Mouse (Mus musculus) left cerebral cortex, postnatal 10 days (tissue): ENCODE measurements around the gene Serpinb11. TPM values are rescaled to one million over a fixed set of nuclear protein-coding genes. Genes with fewer than 3 reads are reported as not detected.

Source experiments
- DNase-seq, 2 experiments: peaks; one replicate each; pipeline ENCODE4 v3.0.0; 2021 to 2022; ENCODE audit warnings: low spot score in 2 of 2, mixed read lengths in 1 of 2; ENCODE audit errors: extremely low spot score in 1 of 2
- intact Hi-C: fragments of 180-260 bp; cut with DNase I; formaldehyde crosslinking; loops from one replicate; pipeline ENCODE4 v1.15.1; 2025
- total RNA-seq, 2 experiments: library from RNA; stranded (reverse); gene quantifications; 2 replicates each; pipeline ENCODE4 v1.2.3; 2021

Serpinb11 gene
- not detected for total RNA-seq

DNA sequence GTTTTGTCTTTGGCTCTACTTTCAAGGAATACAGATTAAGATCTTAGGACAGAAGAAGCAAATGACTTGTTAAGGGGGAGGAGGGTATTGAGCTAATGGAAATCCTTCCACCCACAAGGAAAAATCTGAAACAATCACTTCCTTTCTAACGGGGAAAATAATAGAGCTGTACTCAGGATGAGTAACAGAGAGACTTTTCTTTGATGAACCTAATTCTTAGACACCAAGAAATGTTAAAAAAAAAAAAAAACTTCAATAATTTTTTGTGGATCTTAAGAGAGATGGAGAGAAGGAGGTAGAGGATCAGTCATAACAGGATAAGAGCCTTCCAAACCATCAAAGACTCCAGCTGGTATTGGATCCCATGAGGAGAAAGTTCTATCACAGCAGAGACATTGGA, at the start of gene Serpinb11:
TSS of gene Serpinb11 (plus strand) at position 301 of the 400 bp plus-strand sequence.
- intact Hi-C loops, result no loop called here
- DNase-seq, result no peak

DNA sequence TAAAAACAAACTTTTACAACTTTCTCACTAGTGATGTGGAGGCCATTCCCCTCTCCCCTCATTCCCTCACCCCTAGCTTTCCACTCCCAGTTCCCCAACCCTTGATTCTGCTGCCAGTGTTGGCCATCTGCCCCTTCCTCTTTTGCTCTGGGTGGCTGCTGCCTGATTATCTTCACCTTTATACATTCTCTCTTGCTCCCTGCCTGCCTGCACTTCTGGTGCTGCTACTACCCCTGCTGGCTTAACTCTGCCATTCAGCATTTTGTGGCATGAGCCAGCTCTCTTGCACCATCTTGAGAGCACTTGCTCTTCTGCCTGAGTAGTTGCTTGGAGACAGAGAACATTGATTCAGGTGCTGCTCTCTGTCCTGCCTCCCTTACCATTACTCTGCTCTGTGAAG, 15.0 kb upstream of the Serpinb11 start:
- no peak for DNase-seq
- intact Hi-C loops, result no loop called here

DNA sequence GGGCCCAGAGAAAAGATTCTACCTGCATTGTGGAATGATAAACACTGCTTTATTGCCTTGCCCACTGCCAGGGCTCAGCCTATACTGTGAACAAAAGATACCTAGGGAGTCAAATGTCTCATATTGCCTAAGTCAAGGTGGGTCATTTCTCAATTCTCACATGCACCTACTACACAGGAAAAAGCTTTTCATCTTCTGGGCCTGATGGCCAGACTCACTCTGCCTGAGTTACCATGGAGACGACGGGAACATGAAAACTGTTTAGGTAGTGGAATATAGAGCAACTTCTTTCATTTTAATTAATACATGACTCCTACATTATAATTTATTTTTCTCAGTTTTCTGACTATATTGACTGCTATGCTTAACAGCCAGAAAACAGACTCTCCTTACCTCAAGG, 14.2 kb upstream of the Serpinb11 start:
- intact Hi-C loops, result no loop called here
- no peak for DNase-seq

DNA sequence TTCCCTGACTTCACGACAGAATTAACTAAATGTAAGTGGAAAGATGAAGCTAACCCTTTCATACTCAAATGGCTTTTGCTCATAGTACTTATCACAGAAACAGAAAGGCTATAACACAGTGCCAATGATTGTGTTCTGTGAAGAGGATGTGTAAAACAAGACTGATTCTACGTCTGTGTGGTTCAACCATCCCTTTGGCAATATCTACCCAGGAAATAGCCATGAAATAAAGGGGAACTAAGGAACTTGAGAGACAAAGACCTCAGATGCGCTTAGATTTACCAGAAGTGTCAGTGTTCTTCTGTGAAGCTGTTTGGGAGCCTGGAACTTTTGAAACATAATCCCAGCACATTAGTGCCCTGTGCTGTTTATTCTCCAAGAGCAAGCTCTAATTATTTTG, 10.6 kb upstream of the Serpinb11 start:
- intact Hi-C loops, result no loop called here
- no peak for DNase-seq

DNA sequence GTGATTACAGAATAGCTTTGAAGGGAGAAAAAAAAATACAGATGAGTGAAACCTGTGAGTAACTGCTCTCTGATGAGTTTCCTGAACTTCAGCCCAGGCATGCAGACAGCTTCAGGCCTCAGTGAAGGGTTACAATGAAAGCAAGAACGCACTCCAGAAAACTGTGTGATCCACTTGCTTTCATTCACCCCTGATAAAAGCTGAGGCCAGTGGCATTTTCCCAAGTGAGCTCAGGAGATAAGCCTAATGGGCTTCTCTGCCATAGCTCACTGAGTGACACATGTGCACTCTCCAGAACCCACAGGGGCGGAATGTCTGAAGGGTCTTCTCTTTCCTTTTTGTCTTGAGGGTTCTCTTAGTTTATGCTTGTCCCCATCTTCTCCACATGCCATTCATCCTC, 9.9 kb upstream of the Serpinb11 start:
- no peak for DNase-seq
- intact Hi-C loops, result no loop called here

DNA sequence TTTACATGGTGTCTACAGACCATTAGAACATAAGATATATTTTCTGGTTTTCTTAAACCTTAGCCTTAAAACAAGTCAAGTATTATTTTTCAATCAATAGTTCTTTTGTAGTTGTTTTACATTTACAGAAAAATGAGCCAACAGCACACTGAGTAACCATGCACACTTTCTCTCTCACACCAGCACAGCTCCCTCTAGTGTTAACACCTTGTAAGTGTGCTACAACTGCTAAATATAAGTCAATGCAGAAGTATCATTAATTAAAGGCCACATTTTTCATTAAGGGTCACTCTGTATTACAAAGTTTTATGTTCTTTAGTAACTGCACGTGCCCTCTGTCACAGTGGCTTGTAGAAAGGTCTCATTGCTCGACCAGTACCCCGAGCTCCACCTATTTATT, 8.0 kb upstream of the Serpinb11 start:
- intact Hi-C loops, result no loop called here
- DNase-seq, result no peak

DNA sequence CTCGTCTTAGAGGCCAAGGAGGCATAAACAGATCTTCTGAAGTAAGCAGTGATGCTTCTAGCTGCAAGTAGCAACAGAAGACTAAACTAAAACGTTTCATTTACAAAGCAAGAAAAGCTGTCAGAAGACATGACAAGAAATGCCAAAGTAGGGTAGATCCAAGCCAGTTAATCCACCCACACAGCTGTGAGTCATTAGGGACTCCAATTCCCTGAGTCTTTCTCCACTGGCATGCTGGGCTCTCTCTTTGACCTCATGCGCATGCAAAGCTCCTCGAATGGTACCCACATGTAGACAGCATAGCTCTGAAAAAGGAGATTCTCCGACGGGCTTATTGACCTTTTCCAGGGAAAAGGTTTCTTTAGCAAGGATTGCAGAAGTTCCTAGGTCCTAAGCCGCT, 5.0 kb downstream of the Serpinb11 start:
- intact Hi-C loops, result no loop called here
- no peak for DNase-seq

DNA sequence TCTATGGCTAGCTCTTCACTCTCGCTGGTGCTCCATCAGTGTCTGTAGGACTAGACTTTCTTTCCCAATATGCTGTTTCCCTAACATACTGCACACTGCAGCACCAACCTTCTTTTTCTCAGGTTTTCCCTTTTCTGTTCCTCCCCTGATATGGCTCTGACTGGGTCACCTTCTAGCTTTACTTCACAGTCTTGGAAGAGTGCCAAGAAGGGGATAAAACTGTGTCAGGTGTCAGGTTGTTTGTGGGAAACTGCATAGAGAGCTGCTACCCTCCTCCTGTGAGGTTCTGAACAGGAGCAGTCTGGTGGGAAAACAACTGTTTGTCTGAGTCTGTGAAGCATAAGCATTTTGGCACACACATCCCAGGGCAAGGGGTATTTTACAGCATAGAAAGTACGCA, 7.9 kb downstream of the Serpinb11 start:
- intact Hi-C loops, result no loop called here
- no peak for DNase-seq

DNA sequence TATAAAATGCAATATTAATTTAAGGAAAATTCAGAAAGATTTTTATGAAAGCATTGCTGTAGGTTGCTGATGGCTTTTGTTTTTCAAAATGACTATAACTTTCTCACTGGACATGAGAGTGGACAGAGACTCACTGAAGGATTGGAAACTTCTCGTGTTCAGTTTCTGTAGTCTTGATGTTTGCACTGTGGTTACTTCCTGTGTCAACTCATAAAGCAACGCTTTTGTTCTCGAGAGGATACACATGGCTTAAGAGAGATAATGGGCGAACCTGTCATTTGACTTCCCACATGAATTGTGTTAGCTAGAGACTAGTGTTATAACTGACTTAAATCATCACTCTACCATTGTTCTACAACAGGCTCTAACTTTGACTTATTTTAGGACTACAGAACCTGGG, 16.0 kb downstream of the Serpinb11 start:
- intact Hi-C loops, result no loop called here
- no peak for DNase-seq

DNA sequence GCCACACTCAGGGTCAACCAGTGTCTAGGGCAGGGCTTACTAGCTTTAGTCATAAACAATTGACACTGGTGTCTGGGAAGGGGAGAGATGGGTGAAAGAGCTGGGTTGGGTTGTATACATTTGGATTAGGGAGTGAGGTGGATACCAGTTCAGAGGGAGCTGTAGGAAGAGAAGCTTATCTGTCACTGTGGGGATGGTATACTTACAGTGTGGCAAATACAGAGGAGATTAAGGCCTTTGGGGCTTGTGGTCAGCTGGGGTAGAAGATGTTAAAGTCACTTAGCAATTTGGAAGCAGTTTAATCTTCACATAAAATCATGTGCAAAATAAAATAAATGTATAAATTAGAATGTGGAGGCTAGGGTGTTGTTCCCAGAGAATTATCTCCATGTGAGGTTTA, 17.4 kb downstream of the Serpinb11 start:
- no peak for DNase-seq
- intact Hi-C loops, result no loop called here

DNA sequence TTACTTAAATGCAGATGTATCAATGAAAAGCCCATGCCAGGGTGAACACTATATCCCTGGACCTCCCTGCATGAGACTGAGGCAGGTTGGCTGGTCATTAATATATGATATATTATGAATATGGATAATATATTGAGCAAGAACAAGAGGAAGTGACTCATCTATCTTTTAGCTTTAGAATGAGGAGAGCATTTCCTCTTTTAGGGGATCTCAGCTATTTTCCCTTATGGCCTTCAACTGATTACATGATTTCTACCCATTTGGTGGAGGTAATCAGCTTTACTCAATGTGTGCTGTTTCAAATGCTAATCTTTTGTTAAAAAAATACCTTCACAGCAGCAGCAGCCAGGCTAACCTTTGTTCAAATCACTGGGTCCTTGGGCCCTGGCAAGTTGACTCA, 20.5 kb downstream of the Serpinb11 start:
- intact Hi-C loops, result no loop called here

DNA sequence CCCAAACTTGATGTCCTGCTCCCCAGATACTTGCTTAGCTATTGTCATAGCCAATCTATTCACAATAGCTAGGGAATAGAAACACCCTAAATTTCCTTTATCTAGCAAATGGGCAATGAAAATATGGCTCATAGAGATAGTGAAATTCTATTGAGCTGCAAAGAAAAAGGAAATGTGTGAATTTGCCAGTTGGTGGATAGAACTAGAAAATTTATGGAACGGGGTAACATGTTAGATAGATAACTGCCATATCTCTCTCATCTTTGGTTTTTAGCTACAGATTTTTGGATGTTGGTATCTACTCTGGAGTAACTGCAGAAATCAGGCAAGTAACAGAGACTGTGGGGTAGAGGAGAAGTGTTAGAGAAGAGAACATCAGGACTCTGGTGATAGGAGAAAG, 21.4 kb downstream of the Serpinb11 start:
- DNase-seq, result no peak
- intact Hi-C loops, result no loop called here

More for the DNA sequence above, 20.5 kb downstream of the Serpinb11 start:
- no peak for DNase-seq

DNA sequence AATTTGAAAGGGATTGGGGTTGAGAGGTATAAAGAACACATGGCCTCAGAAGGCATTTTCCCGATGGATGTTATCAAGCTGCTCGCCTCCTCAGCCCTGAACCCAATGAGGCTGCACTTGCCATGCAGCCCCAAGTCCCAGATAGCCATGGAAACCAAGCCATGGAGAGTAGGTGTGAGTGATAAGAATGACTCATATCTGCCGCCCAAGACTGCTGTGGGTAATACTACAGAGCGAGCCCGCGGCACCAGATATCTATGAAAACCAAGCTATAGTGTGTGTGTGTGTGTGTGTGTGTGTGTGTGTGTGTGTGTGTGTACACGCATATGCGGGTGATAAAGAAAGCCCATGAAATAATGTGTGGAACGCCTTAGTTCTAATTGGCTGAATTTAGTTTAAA, 23.5 kb downstream of the Serpinb11 start:
- no peak for DNase-seq
- intact Hi-C loops, result no loop called here

DNA sequence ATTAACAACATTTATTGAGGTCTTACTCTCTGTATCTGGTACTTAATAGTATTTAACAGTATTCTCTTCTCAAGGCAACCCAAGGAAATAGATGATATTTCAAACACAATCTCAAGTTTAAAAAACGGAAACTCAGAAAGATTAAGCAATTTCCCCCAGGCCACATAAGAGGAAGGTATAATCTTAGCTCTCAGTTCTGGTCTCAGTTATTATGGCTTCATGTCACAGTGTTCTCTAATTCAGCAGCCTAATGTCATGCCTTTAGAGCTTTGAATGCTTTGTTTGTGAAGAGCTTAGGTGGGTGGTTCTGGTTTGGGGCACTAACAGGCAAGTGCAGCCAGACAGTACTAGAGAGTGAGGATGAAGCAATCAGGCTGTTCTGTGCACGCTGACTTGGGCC, 28.8 kb downstream of the Serpinb11 start:
- no peak for DNase-seq
- intact Hi-C loops, result no loop called here

DNA sequence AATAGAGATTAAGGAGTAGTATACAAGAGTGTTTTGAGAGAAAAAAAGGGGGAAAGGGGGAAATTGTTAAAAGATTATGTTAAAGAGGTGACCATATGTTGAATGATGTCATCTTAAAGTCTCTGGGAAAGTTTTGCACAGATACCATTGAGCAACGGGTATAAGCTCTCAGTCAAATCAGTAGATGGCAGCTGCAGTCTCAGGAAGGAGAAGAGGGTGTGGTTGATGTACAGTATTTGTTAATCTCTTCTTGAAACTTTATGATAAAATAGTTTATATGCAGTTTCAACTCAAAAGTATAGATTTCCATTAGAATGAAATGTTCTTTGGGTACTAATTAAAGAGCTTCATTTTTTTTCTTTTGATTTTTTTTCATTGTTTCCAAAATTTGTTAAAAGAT, 36.5 kb downstream of the Serpinb11 start:
- DNase-seq, result no peak
- intact Hi-C loops, result no loop called here

DNA sequence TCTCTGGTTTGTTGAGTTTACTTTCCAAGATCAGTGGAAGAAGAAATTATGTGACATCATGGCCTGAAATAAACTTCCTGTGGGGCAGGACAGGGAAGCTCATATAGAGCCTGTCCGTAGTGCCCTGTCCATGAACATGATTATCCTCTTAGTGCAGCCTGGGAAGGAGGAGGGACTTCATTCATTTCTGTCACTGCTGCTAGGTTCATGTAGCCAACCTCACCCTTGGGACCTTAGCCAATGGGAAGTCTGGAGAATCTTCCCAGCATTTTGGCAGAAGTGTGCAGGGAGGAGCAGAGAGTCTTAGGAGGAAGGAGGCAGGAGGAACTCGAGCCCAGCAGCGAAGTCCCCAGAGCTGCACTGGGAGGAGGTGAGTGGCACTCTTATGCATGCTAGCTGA, 38.4 kb downstream of the Serpinb11 start, which contains the start of gene Serpinb7:
TSS of gene Serpinb7 (plus strand) at position 301 of the 400 bp plus-strand sequence.
- no peak for DNase-seq
- intact Hi-C loops, result no loop called here

DNA sequence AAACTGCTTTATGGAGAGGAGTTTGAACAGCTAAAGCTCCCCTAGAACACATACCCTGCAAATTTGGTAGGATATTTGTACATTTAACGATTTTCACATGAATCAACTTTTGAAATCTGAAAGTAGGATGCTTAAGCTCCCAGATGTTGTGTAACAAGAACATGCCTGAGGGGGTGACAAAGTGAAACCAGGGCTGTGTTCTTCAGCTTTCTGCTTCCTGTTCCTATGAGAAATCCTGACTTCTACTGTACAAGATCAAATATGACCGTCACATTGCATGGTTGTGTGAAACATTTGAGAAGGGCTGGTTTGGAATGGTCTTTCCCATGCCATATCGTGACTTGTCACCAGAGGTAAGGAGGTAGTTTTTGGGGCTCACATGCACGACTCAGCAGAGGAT, 41.1 kb downstream of the Serpinb11 start:
- no peak for DNase-seq
- intact Hi-C loops, result no loop called here

DNA sequence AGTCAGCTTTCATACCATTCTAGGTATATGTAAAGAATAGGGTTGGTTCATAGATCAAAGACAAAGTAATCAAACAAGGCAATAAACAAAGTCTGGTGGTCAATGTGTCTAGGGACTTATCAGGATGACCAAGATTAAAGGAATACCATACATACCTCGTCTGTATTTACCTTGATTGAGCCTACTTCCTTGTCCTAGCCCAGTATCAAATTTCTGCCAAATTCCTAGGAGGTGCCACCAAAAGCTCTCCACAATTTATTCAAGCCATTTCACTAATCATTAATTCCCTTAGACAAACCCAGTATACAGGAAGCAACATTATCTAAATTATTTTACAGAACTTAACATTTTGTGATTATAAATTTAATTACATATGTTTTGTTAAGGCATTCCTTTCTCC, 53.7 kb downstream of the Serpinb11 start:
- DNase-seq, result no peak
- intact Hi-C loops, result no loop called here

DNA sequence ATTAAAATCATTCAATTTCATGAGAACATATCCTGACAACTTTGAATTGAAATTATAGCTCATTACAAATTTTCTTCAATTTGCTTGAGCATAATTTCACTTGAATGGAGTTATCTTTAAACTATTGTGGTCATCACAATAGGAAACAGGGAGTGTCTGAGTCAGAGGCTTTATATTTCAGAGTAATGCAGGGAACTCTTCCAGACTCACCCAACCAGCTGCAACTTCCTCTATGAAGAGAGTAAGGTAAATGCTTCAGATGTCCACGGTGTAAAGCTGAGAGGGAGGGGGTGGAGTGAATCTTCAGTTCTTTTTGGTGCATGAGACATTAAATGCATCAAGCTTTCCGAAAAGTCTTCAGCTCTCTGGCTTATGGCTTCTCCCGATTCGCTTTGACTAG, 61.5 kb downstream of the Serpinb11 start:
- intact Hi-C loops, result no loop called here
- DNase-seq, result no peak
